Mouse (Mus musculus): ENCODE results near the gene Spc25. TPM values are rescaled to one million over a fixed set of nuclear protein-coding genes. Genes with fewer than 3 reads are reported as not detected.

Gene Spc25
- polyA plus RNA-seq (2015; fragmentation: Nextera tagmentation; extraction: Ambion mirVana): 32.3 and 39.4 TPM in 2 replicates

DNA sequence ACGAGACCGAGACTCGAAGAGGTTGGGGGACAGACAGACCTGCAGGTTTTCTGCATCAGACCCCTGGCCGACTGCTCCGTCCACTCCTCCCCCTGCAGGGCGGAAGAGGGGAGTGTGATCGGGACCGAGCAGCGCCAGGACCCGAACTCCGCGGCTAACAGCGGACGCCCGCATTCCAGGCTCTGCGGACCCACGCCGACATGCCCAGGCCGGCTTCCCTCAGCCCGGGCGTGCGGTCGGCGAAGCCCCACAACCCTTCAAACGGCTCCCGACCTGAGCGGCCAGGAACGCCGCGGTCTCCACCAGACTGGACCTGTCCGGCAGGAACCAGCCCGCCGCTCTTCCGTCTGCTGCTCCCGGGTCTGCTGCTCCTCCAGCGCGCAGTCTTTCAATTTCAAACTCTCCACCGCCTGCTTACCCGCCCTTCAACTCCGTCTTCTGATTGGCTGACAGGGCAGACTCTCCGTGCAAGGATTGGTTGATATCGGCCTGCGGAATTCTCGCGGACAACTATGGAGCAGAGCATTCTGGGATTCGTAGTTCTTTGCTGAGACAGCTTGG, at the start of gene Spc25:
Gene Spc25, minus strand, starts transcription at position 404 of the 561 bp plus-strand sequence.
- peak within 1 kb of the TSS; percentile 71 for H3K9ac ChIP-seq (ENCODE audit: low read depth, low read length)
- no peak within 1 kb of the TSS for H3K27ac ChIP-seq (ENCODE audit: low read depth, low read length)
- peak; percentile 100 for ATAC-seq
- no peaks in the 10 kb centered on the region for H3K9me3 ChIP-seq (ENCODE audit: control insufficient read depth, low read length)
- H3K4me3 ChIP-seq (ENCODE audit: low read length): peak within 1 kb of the TSS; percentile 96
- no peaks in the 10 kb centered on the region for H3K36me3 ChIP-seq (ENCODE audit: control insufficient read depth, insufficient read depth, low read length)
- H3K27me3 ChIP-seq (replicated peaks; ENCODE audit: control insufficient read depth, insufficient read depth, low read length): no peaks in the 10 kb centered on the region
- peak within 1 kb of the TSS; percentile 97 for H3K4me2 ChIP-seq (ENCODE audit: low read length)
- under 1% methylated on average over 43 of the region's 46 CpGs for WGBS
- no peaks in the 10 kb centered on the region; the same call in 1 of the 2 replicates for H3K4me1 ChIP-seq (ENCODE audit: control insufficient read depth, insufficient read depth, low read depth, low read length)

DNA sequence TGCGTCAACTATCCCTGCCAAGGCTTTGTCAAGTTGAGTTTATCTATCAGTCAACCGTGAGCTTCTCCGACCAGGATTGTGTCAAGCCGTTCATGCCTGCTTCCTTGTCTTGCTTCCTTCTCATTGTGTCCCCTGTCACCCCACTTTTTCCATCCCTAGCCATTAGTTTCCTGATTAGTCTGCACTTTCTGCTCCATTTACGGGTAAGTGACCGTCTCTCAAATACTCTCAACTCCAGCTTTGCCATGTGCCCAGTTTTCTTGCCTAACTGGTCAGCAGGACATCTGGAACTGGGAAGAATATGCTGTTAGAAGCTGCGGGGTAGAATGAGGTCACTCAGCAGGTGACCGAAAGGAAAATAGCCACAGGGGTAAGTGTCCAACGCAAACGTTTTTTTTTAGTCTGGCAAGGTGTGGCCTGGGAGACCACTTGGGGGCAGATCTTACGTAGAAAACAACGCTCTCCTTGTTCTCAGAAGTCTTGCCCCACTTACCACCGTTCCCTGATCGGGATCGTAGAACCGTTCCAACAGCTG, 42.3 kb upstream of the Spc25 start:
- no peak overlapping the region; the same call in 1 of the 2 replicates for H3K4me2 ChIP-seq (ENCODE audit: low read length)
- 49% methylated on average over 16 of the region's 16 CpGs for WGBS

DNA sequence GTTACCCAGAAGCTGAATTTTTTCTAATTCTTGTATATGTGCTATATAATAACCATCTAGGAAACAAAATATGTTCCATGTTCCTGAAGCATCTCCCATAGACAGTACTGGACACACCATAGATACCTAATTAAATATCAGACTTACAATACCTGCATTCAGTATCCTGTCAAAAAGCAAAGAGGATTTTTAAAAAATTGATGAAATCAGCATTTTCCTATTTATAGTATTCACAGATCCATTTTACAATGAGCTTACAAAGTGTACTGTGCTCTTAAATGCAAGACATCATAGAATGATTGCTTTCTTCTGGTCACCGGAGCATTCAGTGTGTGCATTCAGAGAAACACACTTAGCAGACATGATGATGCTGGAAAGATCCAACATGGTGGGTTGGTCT, 41.1 kb upstream of the Spc25 start:
- ATAC-seq: no peak
- no peaks in the 10 kb centered on the region for H3K27me3 ChIP-seq (replicated peaks; ENCODE audit: control insufficient read depth, insufficient read depth, low read length)
- H3K4me3 ChIP-seq (ENCODE audit: low read length): no peak overlapping the region
- H3K9ac ChIP-seq (ENCODE audit: low read depth, low read length): no peak overlapping the region
- no peaks in the 10 kb centered on the region for H3K36me3 ChIP-seq (ENCODE audit: control insufficient read depth, insufficient read depth, low read length)
- no peak overlapping the region for H3K27ac ChIP-seq (ENCODE audit: low read depth, low read length)
- peaks cover 3% of the 10 kb centered on the region; the same call in 1 of the 2 replicates for H3K4me1 ChIP-seq (ENCODE audit: control insufficient read depth, insufficient read depth, low read depth, low read length)
- WGBS: 95% methylated on average over 1 of the region's 1 CpGs
- H3K9me3 ChIP-seq (ENCODE audit: control insufficient read depth, low read length): no peaks in the 10 kb centered on the region
- no peak overlapping the region for H3K4me2 ChIP-seq (ENCODE audit: low read length)

More for the DNA sequence above, 42.3 kb upstream of the Spc25 start:
- Histone ChIP-seq H3K27me3 (replicated peaks; ENCODE audit: control insufficient read depth, insufficient read depth, low read length) (no peaks in the 10 kb centered on the region), H3K9ac (ENCODE audit: low read depth, low read length) (no peak overlapping the region), H3K9me3 (ENCODE audit: control insufficient read depth, low read length) (no peaks in the 10 kb centered on the region), H3K4me3 (ENCODE audit: low read length) (no peak overlapping the region), H3K4me1 (ENCODE audit: control insufficient read depth, insufficient read depth, low read depth, low read length) (peaks cover 3% of the 10 kb centered on the region; the same call in 1 of the 2 replicates), H3K36me3 (ENCODE audit: control insufficient read depth, insufficient read depth, low read length) (no peaks in the 10 kb centered on the region), H3K27ac (ENCODE audit: low read depth, low read length) (no peak overlapping the region)
- ATAC-seq: no peak

DNA sequence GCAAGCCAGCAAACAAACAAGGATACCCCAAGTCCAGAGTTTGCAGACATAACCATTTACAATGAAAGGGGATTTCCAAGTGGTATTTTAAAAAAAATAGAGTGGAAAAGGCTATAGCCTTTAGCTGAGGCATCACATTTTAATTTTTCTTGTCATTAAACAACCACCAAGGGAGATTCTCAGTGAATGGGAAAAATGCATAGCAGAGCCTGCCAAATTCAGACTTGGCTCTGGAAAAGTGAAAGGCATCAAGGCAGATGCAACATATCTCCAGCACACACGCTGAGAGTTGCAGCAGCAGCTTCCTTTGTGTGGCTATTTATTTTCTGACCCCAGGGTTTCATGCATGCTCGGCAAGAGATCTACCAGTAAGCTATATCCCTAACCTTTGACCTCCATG, 38.9 kb upstream of the Spc25 start:
- no peak overlapping the region for H3K27ac ChIP-seq (ENCODE audit: low read depth, low read length)
- 12% methylated on average over 2 of the region's 2 CpGs for WGBS
- ATAC-seq: no peak

DNA sequence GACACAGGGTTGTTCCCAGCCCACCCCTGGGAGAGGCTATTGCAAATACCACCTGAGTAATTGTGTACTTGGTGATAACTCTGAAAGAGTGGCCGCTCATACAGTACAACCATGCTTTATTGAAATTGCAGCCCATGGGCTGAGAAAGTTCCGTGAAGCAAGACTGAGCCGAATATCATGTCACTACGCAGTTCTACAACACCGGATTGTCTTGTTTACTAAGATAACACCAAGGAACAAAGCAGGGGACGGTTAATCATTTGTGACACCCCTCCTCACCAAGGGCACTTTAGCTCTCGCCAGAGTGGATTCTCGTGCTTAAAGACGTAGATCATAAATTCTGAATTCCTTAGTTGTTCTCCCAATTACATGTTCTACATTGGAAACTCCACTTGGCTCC, 33.3 kb upstream of the Spc25 start:
- no peaks in the 10 kb centered on the region for H3K36me3 ChIP-seq (ENCODE audit: control insufficient read depth, insufficient read depth, low read length)
- no peak for ATAC-seq
- no peak overlapping the region for H3K27ac ChIP-seq (ENCODE audit: low read depth, low read length)
- no peak overlapping the region for H3K4me3 ChIP-seq (ENCODE audit: low read length)
- H3K4me2 ChIP-seq (ENCODE audit: low read length): no peak overlapping the region
- no peaks in the 10 kb centered on the region for H3K27me3 ChIP-seq (replicated peaks; ENCODE audit: control insufficient read depth, insufficient read depth, low read length)
- no peak overlapping the region for H3K9ac ChIP-seq (ENCODE audit: low read depth, low read length)
- no peaks in the 10 kb centered on the region for H3K4me1 ChIP-seq (ENCODE audit: control insufficient read depth, insufficient read depth, low read depth, low read length)
- H3K9me3 ChIP-seq (ENCODE audit: control insufficient read depth, low read length): no peaks in the 10 kb centered on the region
- 80% methylated on average over 9 of the region's 9 CpGs for WGBS

More for the DNA sequence above, 38.9 kb upstream of the Spc25 start:
- Histone ChIP-seq H3K27me3 (replicated peaks; ENCODE audit: control insufficient read depth, insufficient read depth, low read length) (no peaks in the 10 kb centered on the region), H3K4me1 (ENCODE audit: control insufficient read depth, insufficient read depth, low read depth, low read length) (peaks cover 3% of the 10 kb centered on the region; the same call in 1 of the 2 replicates), H3K9ac (ENCODE audit: low read depth, low read length) (no peak overlapping the region), H3K9me3 (ENCODE audit: control insufficient read depth, low read length) (no peaks in the 10 kb centered on the region), H3K36me3 (ENCODE audit: control insufficient read depth, insufficient read depth, low read length) (no peaks in the 10 kb centered on the region), H3K4me2 (ENCODE audit: low read length) (no peak overlapping the region), H3K4me3 (ENCODE audit: low read length) (no peak overlapping the region)

DNA sequence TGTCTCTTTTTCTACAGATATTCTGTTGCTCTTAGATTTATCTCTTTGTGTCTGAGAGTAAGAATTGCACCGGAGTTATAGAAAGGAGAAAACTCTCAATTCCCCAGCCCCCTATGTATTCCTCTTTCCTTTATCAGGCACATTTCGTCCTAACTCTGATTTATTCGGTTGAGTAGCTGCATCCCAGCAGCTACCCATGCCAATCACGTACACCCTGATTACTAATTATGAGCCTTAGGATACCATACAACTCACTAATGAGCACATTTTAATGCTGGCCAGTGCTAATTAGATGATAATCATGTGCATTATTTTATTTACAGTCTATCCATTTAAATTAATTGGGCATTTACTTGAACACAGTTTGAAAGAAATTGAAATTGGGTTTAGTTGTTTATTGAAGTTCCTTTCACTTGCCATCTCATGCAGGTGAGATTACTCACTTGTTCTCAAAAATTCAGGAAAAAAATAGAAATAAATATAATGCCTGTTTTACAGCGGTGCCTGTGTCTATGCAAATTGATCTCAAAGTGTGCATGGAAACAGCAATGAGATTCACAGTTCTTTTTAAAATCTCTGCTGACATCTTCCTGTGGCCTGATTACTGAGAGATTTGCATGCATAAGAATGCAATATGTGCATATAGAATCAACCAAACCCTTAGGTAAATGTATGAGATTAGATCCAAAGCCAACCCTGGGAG, 29.1 kb upstream of the Spc25 start:
- Histone ChIP-seq H3K4me2 (ENCODE audit: low read length) (no peak overlapping the region), H3K27me3 (replicated peaks; ENCODE audit: control insufficient read depth, insufficient read depth, low read length) (no peaks in the 10 kb centered on the region), H3K4me1 (ENCODE audit: control insufficient read depth, insufficient read depth, low read depth, low read length) (no peaks in the 10 kb centered on the region), H3K4me3 (ENCODE audit: low read length) (no peak overlapping the region), H3K27ac (ENCODE audit: low read depth, low read length) (no peak overlapping the region), H3K9ac (ENCODE audit: low read depth, low read length) (no peak overlapping the region), H3K36me3 (ENCODE audit: control insufficient read depth, insufficient read depth, low read length) (no peaks in the 10 kb centered on the region), H3K9me3 (ENCODE audit: control insufficient read depth, low read length) (no peaks in the 10 kb centered on the region)
- 33% methylated on average over 5 of the region's 5 CpGs for WGBS
- no peak for ATAC-seq

DNA sequence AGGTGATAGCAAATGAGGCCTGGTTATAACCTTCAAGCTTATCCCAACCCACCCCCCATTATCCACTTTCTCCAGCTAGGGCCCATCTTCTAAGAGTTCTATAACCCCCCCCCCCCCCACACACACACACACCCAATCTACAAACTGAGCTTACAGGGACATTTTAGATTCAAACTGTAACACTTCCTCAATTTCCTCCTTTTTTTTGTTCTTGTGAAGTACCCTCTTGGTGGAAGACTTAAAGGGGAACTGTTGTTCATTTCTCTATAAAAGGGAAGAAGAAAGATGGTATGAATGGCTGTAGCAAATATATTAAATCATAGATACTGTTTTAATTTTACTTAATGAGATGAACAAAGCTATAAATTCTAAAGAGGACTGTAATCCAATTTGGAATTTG, 26.1 kb upstream of the Spc25 start:
- Histone ChIP-seq H3K36me3 (ENCODE audit: control insufficient read depth, insufficient read depth, low read length) (no peaks in the 10 kb centered on the region), H3K27me3 (replicated peaks; ENCODE audit: control insufficient read depth, insufficient read depth, low read length) (no peaks in the 10 kb centered on the region), H3K27ac (ENCODE audit: low read depth, low read length) (no peak overlapping the region), H3K9ac (ENCODE audit: low read depth, low read length) (no peak overlapping the region), H3K4me1 (ENCODE audit: control insufficient read depth, insufficient read depth, low read depth, low read length) (no peaks in the 10 kb centered on the region; the same call in 1 of the 2 replicates), H3K4me2 (ENCODE audit: low read length) (no peak overlapping the region), H3K4me3 (ENCODE audit: low read length) (no peak overlapping the region), H3K9me3 (ENCODE audit: control insufficient read depth, low read length) (no peaks in the 10 kb centered on the region)
- no peak for ATAC-seq

DNA sequence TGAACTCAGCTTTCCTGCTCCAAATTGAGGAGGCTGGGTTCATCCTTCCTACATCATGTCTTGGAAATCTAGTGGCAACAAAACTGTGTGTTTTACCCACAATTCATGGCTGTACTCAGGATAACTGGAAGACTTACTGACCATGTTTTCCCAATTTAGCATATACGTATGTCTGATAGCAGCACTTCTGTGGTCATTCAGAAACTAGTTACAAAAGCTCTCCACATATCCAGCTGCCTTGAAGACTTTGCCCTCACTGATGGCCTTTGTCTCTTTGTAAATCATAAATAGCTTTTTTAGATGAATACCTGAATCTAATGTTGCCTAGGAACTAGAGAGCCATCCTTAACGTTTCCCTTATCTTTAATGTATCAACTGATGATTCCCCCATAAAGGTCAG, 24.1 kb upstream of the Spc25 start:
- no peaks in the 10 kb centered on the region for H3K9me3 ChIP-seq (ENCODE audit: control insufficient read depth, low read length)
- no peak overlapping the region for H3K9ac ChIP-seq (ENCODE audit: low read depth, low read length)
- H3K36me3 ChIP-seq (ENCODE audit: control insufficient read depth, insufficient read depth, low read length): no peaks in the 10 kb centered on the region
- H3K4me3 ChIP-seq (ENCODE audit: low read length): no peak overlapping the region
- H3K4me2 ChIP-seq (ENCODE audit: low read length): no peak overlapping the region
- no peak overlapping the region for H3K27ac ChIP-seq (ENCODE audit: low read depth, low read length)
- no peaks in the 10 kb centered on the region for H3K27me3 ChIP-seq (replicated peaks; ENCODE audit: control insufficient read depth, insufficient read depth, low read length)
- no peak for ATAC-seq
- WGBS: 85% methylated on average over 2 of the region's 2 CpGs
- H3K4me1 ChIP-seq (ENCODE audit: control insufficient read depth, insufficient read depth, low read depth, low read length): no peaks in the 10 kb centered on the region; the same call in 1 of the 2 replicates

DNA sequence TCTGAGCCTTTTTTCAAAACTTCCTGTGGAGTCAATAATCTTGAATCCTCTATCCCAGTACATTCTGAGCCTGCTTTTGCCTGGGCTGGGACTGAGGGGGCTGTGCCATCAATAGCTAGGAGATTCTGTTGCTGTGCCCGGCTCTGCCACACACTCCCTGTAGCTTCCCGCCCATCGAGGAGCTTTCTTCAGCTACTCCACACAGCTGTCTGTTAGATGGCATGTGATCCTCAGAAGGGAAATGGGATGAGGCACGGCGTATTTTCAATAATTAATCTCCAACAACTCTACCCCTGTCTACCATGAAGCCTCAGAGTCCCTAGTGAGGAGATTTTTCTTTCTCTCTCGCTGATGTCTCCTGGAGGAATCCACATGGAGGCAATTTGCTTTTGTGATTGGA, 22.6 kb upstream of the Spc25 start:
- Histone ChIP-seq H3K4me2 (ENCODE audit: low read length) (no peak overlapping the region), H3K27me3 (replicated peaks; ENCODE audit: control insufficient read depth, insufficient read depth, low read length) (no peaks in the 10 kb centered on the region), H3K36me3 (ENCODE audit: control insufficient read depth, insufficient read depth, low read length) (no peaks in the 10 kb centered on the region), H3K4me1 (ENCODE audit: control insufficient read depth, insufficient read depth, low read depth, low read length) (no peaks in the 10 kb centered on the region; the same call in 1 of the 2 replicates), H3K9ac (ENCODE audit: low read depth, low read length) (no peak overlapping the region), H3K27ac (ENCODE audit: low read depth, low read length) (no peak overlapping the region), H3K4me3 (ENCODE audit: low read length) (no peak overlapping the region), H3K9me3 (ENCODE audit: control insufficient read depth, low read length) (no peaks in the 10 kb centered on the region)
- ATAC-seq: peak; percentile 54; the same call in 1 of the 2 replicates
- 50% methylated on average over 6 of the region's 6 CpGs for WGBS
